Mouse (Mus musculus): ENCODE measurements at regions not wholly inside any gene's neighbourhood (a gene's known extent, or its start where the extent isn't known, plus 50 kb on each side); places are given as distances from the start of the nearest gene placed in this dataset.

- TF ChIP-seq CTCF (IDR thresholded peaks at IDR 0.05; ENCODE audit: low read depth) (no peak), EP300 (optimal IDR thresholded peaks at IDR 0.05) (no peak)
These were observed 1302.6 kb upstream of the Sel1l start for GRCm38 (mm10) chr12:93151530-93151929.
